Mouse (Mus musculus): ENCODE data around the gene Arl3.

Arl3 gene

GRCm38 (mm10) chr19:46532031-46532688 is 40.8 kb downstream of the Arl3 start:
- no peak for DNase-seq

- DNase-seq, result no peak
These were observed 41.6 kb downstream of the Arl3 start for GRCm38 (mm10) chr19:46531071-46532030.

- no peak for DNase-seq
These were observed 42.5 kb downstream of the Arl3 start for GRCm38 (mm10) chr19:46530449-46530990.

GRCm38 (mm10) chr19:46529601-46530448 is 43.2 kb downstream of the Arl3 start:
- no peak for DNase-seq

GRCm38 (mm10) chr19:46528529-46529213 is 44.3 kb downstream of the Arl3 start:
- DNase-seq, result peak; percentile 50

- no peak for DNase-seq
These were observed 45.1 kb downstream of the Arl3 start for GRCm38 (mm10) chr19:46527632-46528528.

GRCm38 (mm10) chr19:46525691-46526631 is 47.0 kb downstream of the Arl3 start:
- DNase-seq, result no peak

- DNase-seq, result no peak
These were observed 48.2 kb downstream of the Arl3 start for GRCm38 (mm10) chr19:46524601-46525321.

GRCm38 (mm10) chr19:46524152-46524544 is 48.9 kb downstream of the Arl3 start:
- no peak for DNase-seq

- peak; percentile 66 for DNase-seq
These were observed 49.4 kb downstream of the Arl3 start for GRCm38 (mm10) chr19:46523480-46524151.

- no peak for DNase-seq
These were observed 49.9 kb downstream of the Arl3 start for GRCm38 (mm10) chr19:46523131-46523479.

GRCm38 (mm10) chr19:46522433-46523044 is 50.5 kb downstream of the Arl3 start:
- no peak for DNase-seq

GRCm38 (mm10) chr19:46521698-46522097 is 51.3 kb downstream of the Arl3 start:
- DNase-seq, result no peak

GRCm38 (mm10) chr19:46518828-46519621 is 54.0 kb downstream of the Arl3 start:
- DNase-seq, result no peak

GRCm38 (mm10) chr19:46518352-46518787 is 54.6 kb downstream of the Arl3 start:
- no peak for DNase-seq

GRCm38 (mm10) chr19:46517529-46518351 is 55.3 kb downstream of the Arl3 start:
- DNase-seq, result no peak

Measured in right cerebral cortex, postnatal 14 days (tissue).